Mouse (Mus musculus) G1E (cell line): ENCODE results near the gene Ctnnbip1.

ENCODE experiments used
- CTCF ChIP-seq: IDR thresholded peaks from 2 replicates; pipeline ENCODE4 v1.5.1; 2012; ENCODE audit warnings: low read depth, low read length, inconsistent platforms, mixed read lengths
- GATA1 ChIP-seq: IDR thresholded peaks from 2 replicates; pipeline ENCODE4 v1.6.1; 2012; ENCODE audit warnings: borderline replicate concordance, low read length, inconsistent platforms, mixed read lengths
- GATA2 ChIP-seq: IDR thresholded peaks from 2 replicates; pipeline ENCODE4 v1.6.1; 2012; ENCODE audit warnings: low read depth, low read length, inconsistent platforms, borderline replicate concordance
- POLR2AphosphoS5 ChIP-seq: IDR thresholded peaks from 2 replicates; pipeline ENCODE4 v1.6.1; 2012; ENCODE audit warnings: low read depth, low read length, inconsistent platforms; ENCODE audit not compliant: insufficient replicate concordance
- TAL1 ChIP-seq: conservative IDR thresholded peaks from 2 replicates; pipeline ENCODE4 v1.6.1; 2012; ENCODE audit warnings: low read depth, low read length, inconsistent platforms, mixed read lengths

DNA sequence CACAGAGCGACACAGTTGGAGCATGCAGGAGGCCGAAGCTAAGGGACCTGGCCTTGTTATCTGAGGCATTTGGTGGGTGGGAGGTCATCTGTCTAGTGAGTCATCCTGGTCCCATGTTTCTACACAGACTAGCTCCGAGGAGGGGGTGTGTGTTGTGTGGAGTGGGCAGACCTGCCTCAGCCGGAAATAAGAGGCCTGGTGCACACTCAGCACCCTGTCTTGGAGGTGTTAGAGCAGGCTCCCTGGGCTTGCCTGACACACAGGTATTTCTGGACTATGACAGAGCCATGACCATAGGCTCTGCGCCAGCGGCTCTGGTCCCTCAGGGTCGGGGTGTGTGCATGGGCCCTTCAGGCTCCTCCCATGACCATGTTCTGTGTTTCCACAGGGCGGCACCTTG, 21.4 kb downstream of the Ctnnbip1 start:
- TF ChIP-seq CTCF (no peak), TAL1 (no peak), GATA1 (no peak), POLR2AphosphoS5 (no peak), GATA2 (no peak)
